Mouse (Mus musculus) cerebellum, adult 11 months (tissue): Measurements from ENCODE around the gene Prdm10.

Experiments used
- DNase-seq: peaks from one replicate; pipeline ENCODE4 v3.0.0; 2022

Prdm10 gene

DNA sequence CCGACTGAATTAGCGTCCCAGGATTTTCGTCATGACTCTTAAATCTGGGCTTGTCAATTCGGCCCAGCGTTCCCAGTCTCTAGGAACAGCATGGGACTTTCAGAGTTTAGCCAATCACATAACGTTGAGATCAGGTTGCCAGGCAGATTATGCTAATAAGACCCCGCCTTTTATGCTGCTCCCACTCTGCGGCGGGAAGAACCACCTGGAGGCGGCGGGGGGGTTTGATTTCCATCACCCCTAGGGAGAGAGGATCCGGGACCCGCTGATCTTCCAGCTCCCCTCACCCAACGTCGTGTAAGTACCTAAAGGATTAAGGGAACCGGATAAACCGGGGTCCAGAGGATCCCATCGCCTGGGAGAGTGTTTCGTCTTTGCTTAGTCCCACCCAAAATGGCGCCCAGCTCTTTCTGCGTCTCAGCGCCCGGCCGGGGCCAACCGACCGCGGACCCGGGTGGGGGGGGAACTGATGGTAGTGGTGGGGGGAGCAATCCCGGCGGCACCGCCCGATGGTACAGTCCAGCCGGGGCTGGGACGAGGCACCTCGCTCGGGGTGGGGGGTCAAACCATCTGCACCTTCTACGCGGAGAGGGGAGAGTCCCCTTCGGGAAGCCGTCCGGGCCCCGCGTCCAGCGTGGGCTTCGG, at the start of gene Prdm10:
Prdm10 (plus strand) TSS at position 173 of the 645 bp plus-strand sequence.
- peak; percentile 96 for DNase-seq

GRCm38 (mm10) chr9:31235030-31235429, 45.3 kb upstream of the Prdm10 start:
- DNase-seq: no peak

GRCm38 (mm10) chr9:31235489-31235888, 44.8 kb upstream of the Prdm10 start:
- DNase-seq: no peak

DNA sequence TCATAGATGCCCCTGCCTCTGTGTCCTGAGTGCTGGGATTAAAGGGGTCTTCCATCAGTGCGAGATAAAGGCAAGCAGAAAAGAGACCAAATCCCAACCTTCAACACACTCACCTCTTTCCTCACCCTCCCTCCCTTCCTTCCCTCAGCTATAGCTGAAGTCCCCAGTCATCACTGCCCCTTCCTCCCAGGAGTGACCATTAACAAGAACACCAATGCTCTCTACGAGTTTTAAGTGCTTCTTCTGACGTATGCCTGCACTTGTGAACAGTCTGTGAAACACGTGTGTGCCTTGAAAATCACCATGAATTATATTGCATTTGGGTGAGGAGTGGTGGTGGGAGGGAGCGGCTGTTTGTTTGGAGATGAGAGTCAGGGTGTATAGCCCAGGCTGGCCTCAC, 44.3 kb upstream of the Prdm10 start:
- no peak for DNase-seq

GRCm38 (mm10) chr9:31238526-31238925, 41.8 kb upstream of the Prdm10 start:
- DNase-seq: no peak

GRCm38 (mm10) chr9:31239551-31239950, 40.8 kb upstream of the Prdm10 start:
- no peak for DNase-seq

DNA sequence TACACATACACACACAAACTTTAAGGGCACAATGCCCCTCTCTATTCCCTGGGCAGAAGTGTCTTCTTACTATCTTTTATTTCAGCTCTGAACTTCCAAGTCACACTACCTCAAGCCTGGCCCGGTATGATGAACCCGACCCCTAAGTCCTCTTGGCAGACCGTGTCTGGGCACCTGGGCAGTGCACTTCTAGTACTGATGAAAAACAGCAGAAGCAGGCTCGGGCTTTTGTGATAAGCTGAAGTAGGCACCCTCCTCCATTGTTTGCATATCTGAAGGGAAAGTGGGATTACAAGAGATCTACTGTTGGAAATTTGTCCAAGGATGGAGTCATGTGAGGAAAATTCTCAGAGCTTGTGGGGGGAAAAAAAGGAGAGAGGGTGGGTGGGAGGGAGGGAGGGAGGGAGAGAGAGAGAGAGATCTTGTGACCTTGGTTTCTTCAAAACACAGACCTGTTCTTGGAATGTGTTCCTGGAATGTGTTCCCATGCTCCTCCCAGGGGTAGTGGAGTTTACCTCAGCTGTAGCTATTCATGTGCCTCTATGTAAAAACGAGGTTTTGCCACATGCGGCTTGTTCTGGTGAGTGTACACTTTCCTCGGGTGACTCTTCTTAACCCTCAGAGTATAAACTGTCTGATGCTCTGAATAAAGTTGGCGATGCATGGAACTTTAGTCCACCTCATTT, 39.7 kb upstream of the Prdm10 start:
- DNase-seq: no peak

DNA sequence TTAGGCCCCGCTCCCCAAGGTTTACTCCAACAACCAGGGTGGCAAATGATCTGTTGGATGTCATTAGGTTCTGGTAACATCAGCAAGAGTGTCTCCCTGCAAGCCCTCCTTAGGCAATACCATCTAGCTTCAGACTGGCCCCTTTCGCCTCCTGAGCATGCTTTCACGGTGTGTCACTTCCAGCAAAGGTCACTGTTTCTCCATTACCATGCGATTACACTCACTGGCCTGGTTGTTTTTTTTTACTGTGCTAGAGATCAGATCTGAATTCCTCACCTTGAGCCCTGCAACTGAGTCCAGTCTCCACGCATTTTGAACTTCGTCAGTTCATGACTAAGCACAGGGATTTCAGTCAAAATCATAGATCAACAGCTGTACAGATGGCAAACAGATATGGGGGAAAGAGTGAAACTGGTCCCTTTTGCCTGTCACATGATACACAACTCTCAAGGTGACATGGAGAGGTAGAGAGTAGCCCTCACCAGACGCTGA, 39.1 kb upstream of the Prdm10 start:
- no peak for DNase-seq

- DNase-seq: no peak
Measured at GRCm38 (mm10) chr9:31243306-31243938, 36.9 kb upstream of the Prdm10 start.

DNA sequence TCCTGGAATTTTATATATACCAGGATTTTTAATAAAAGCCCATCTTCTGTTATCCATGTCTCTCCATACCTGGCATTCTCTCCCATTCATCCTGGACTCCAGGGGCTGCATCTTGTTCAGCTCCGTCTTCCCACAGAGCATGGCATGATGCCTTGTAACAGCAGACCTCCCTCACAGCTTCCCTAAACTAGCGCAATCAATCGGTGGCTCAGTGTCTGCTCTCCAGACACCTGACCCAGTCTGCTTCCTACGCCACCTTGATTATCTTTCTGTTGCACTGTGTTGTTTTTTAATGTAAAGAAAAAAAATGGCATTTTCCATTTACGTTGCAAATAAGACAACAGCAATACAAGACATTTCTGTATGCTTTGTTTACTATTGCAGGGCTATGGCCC, 36.4 kb upstream of the Prdm10 start:
- no peak for DNase-seq

GRCm38 (mm10) chr9:31245006-31245405, 35.3 kb upstream of the Prdm10 start:
- no peak for DNase-seq

DNA sequence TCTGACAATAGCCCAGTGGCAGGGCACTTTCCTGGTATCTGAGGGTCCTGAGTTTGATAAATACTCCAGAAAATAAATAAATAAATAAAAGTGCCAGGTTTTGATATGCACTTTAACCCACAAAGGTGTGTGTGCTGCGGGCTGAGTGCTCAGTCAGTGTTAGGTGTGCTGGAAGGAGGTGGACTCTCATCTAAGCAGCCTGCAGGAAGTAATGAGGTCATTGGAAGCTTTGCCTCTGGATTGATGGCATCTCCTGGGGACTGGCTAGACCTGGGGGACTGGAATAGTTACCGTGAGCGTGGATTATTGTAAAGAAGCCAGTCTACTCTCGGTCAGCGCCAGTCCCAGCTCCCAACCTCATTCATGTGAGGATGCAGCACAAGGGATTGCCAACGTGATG, 33.9 kb upstream of the Prdm10 start:
- DNase-seq: no peak

- no peak for DNase-seq
Measured at GRCm38 (mm10) chr9:31247447-31248220, 32.7 kb upstream of the Prdm10 start.

DNA sequence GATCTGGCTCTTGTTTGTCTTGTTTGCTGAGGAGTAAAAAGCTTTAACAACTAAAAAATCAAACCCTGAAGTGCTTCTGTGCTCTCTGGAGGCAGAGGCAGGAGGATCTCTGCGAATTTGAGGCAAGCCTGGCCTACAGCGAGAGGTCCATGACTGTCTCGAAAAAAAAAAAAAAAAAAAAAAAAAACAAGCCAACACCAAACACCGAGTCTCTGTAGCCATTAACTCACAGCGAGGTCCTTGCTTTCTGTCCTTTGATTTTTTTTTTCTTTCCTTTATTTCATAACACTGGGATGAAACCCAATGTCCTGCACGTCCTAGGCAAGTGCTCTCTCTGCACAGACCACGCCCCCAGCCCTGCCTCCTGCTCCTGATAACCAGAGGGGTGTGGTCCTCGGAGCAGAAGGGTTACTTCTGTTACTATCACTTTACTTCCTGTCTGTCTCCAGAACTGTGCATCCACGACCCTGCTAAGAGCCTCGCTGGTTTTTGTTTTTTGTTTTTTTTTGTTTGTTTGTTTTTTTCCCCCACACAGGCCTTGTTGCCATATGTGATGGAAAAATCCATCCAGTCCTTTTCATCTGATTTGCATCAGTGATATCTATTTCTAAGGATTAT, 28.0 kb upstream of the Prdm10 start:
- DNase-seq: no peak

- DNase-seq: no peak
Measured at GRCm38 (mm10) chr9:31253311-31253734, 27.0 kb upstream of the Prdm10 start.

GRCm38 (mm10) chr9:31253866-31254696, 26.3 kb upstream of the Prdm10 start:
- no peak for DNase-seq

DNA sequence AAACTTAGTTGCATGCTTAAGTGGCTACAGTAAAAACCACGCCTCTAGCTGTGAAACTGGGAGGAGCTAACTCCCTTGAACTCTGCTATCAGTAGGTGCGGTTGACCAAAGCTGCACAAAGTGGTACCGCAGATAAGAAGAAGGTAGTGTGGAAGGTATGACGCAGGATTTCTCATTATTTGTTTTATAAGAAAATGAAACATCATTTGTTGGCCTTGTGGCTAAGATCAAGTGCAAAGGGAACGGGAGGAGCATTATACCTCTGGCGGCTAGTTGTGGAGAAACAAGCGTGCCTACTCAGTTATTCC, 25.7 kb upstream of the Prdm10 start:
- no peak for DNase-seq

DNA sequence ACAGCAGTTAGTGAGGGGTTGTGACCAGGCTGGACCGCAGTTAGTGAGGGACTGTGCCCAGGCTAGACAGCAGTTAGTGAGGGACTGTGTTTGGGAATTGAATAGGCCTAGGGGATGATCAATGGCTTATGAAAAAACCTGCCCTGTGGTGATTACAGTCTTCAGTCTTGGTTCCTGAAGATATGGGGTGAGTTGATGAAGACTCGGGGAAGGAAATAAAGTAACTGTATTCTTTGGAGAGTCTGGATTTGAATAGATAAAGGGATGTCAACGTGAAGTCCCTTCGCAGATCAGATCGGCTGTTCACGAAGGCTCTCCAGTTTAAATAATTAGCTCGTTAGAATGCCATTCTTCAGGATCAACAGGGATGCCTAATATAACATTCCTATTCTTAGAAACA, 24.4 kb upstream of the Prdm10 start:
- no peak for DNase-seq

DNA sequence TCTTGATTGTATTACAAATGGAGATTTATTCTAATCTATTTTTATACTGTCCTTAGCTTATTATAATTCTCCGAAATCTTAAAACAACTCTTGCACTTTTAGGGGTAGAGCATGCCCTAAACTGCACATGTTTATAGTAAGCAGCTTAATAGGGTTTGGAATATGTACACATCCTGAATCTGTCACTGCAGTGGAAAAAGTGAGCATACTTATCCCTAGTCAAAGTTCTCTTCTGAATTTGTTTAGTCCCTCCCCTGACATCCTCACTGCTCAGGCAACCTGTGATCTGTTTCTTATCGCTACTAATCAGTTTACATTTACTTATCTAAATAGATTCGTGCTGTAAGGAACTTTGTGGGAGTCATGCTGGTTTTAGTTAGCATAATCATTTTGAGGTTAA, 22.1 kb upstream of the Prdm10 start:
- no peak for DNase-seq

GRCm38 (mm10) chr9:31260219-31260618, 20.1 kb upstream of the Prdm10 start:
- DNase-seq: no peak

GRCm38 (mm10) chr9:31262226-31263105, 17.9 kb upstream of the Prdm10 start:
- no peak for DNase-seq
